Mouse (Mus musculus) limb, embryonic 14.5 days (tissue): ENCODE data around the gene Rnf111. TPM values are rescaled to one million over a fixed set of nuclear protein-coding genes. Genes with fewer than 3 reads are reported as not detected.

ENCODE experiments used
- ATAC-seq: fragments of 200-750 bp; cut with Nextera tagmentation; 2 replicates; pipeline ENCODE4 v1.8.0; 2017; ENCODE audit warnings: low read depth, moderate number of reproducible peaks, moderate TSS enrichment; ENCODE audit not compliant: low FRiP score
- DNase-seq: peaks from one replicate; pipeline ENCODE4 v3.0.0-alpha.2; 2015; ENCODE audit warnings: low spot score
- H3K27ac ChIP-seq: fragments of 300-500 bp; sonication (generic); replicated peaks from 2 replicates; pipeline ENCODE4 v1.5.1; 2014; ENCODE audit warnings: low read depth, mild to moderate bottlenecking, low read length, moderate library complexity, mixed read lengths
- H3K27me3 ChIP-seq: fragments of 300-500 bp; sonication (generic); 2 replicates; pipeline ENCODE4 v1.6.1; 2014; ENCODE audit warnings: low read length, mixed read lengths; ENCODE audit not compliant: control insufficient read depth, insufficient read depth
- H3K36me3 ChIP-seq: fragments of 300-500 bp; sonication (generic); 2 replicates; pipeline ENCODE4 v1.6.1; 2014; ENCODE audit warnings: mild to moderate bottlenecking, low read length, moderate library complexity, mixed read lengths; ENCODE audit not compliant: control insufficient read depth, insufficient read depth
- H3K4me1 ChIP-seq: fragments of 300-500 bp; sonication (generic); 2 replicates; pipeline ENCODE4 v1.6.1; 2014; ENCODE audit warnings: antibody characterized with exemption, low read length, mixed read lengths; ENCODE audit not compliant: control insufficient read depth, insufficient read depth
- H3K4me2 ChIP-seq: fragments of 300-500 bp; sonication (generic); replicated peaks from 2 replicates; pipeline ENCODE4 v1.6.1; 2014; ENCODE audit warnings: low read depth, mild to moderate bottlenecking, low read length, moderate library complexity; ENCODE audit not compliant: severe bottlenecking
- H3K4me3 ChIP-seq: fragments of 300-500 bp; sonication (generic); replicated peaks from 2 replicates; pipeline ENCODE4 v1.5.1; 2014; ENCODE audit warnings: low read length
- H3K9ac ChIP-seq: fragments of 300-500 bp; sonication (generic); 2 replicates; pipeline ENCODE4 v1.6.1; 2014; ENCODE audit warnings: mild to moderate bottlenecking, low read depth, low read length, moderate library complexity; ENCODE audit not compliant: severe bottlenecking
- H3K9me3 ChIP-seq: fragments of 300-500 bp; sonication (generic); 2 replicates; pipeline ENCODE4 v1.6.1; 2016; ENCODE audit warnings: low read length; ENCODE audit not compliant: control insufficient read depth
- POLR2A ChIP-seq: fragments of 200-500 bp; IDR thresholded peaks from 2 replicates; pipeline ENCODE4 v1.8.0; 2012; ENCODE audit warnings: inconsistent platforms, mild to moderate bottlenecking, moderate library complexity, borderline replicate concordance; ENCODE audit not compliant: insufficient read depth, insufficient read length; ENCODE audit errors: extremely low read depth
- WGBS: fragments of 180-500 bp; shearing (Covaris S2); extraction: QIAGEN DNeasy Blood & Tissue Kit; methylation state at CpG from one replicate; pipeline ENCODE4 v1.1.7; 2014; 5-methylcytosine and 5-hydroxymethylcytosine counted together
- polyA plus RNA-seq, 2 experiments: library from polyadenylated mRNA; depleted of rRNA in 1 of 2; stranded (reverse) in 1 of 2; unstranded in 1 of 2; fragments of >200 nt; fragmentation: Nextera tagmentation in 1 of 2; extraction: Ambion mirVana in 1 of 2; gene quantifications; 2 replicates each; pipeline versions ENCODE4 v1.2.1 to v1.2.3; 2012 to 2014

Rnf111 gene
- polyA plus RNA-seq, 2 experiments: 25.3 to 38.8 TPM

- Histone ChIP-seq H3K36me3 (peaks cover 9% of the 10 kb centered on the region; the same call in 1 of the 2 replicates), H3K4me1 (no peaks in the 10 kb centered on the region), H3K9me3 (no peaks in the 10 kb centered on the region), H3K4me2 (no peak overlapping the region), H3K9ac (no peak overlapping the region), H3K27ac (no peak overlapping the region), H3K4me3 (no peak overlapping the region), H3K27me3 (no peaks in the 10 kb centered on the region)
- ATAC-seq: no peak
- DNase-seq: no peak
- 87% methylated on average over 2 of the region's 2 CpGs for WGBS
- TF ChIP-seq POLR2A: no peak
Measured at GRCm38 (mm10) chr9:70493038-70493437, 10.5 kb downstream of the Rnf111 start.

- H3K27ac ChIP-seq: no peak overlapping the region
- H3K36me3 ChIP-seq: peaks cover 11% of the 10 kb centered on the region; the same call in 1 of the 2 replicates
- no peak overlapping the region for H3K4me2 ChIP-seq
- no peak overlapping the region for H3K9ac ChIP-seq
- no peak for ATAC-seq
- WGBS: 88% methylated on average over 1 of the region's 1 CpGs
- no peak for DNase-seq
- TF ChIP-seq POLR2A: no peak
- H3K4me1 ChIP-seq: no peaks in the 10 kb centered on the region
- no peaks in the 10 kb centered on the region for H3K9me3 ChIP-seq
- no peaks in the 10 kb centered on the region for H3K27me3 ChIP-seq
- H3K4me3 ChIP-seq: no peak overlapping the region
Measured at GRCm38 (mm10) chr9:70491176-70491575, 12.3 kb downstream of the Rnf111 start.

GRCm38 (mm10) chr9:70487401-70487800, 16.1 kb downstream of the Rnf111 start:
- Histone ChIP-seq H3K9ac (no peak overlapping the region), H3K4me1 (no peaks in the 10 kb centered on the region), H3K27me3 (no peaks in the 10 kb centered on the region), H3K9me3 (no peaks in the 10 kb centered on the region), H3K4me3 (no peak overlapping the region), H3K36me3 (peaks cover 20% of the 10 kb centered on the region), H3K4me2 (no peak overlapping the region), H3K27ac (no peak overlapping the region)
- no peak for TF ChIP-seq POLR2A
- no peak for DNase-seq
- no peak for ATAC-seq
- WGBS: 64% methylated on average over 2 of the region's 2 CpGs

GRCm38 (mm10) chr9:70485840-70486239, 17.7 kb downstream of the Rnf111 start:
- Histone ChIP-seq H3K4me2 (no peak overlapping the region), H3K4me1 (no peaks in the 10 kb centered on the region), H3K27me3 (no peaks in the 10 kb centered on the region), H3K36me3 (peaks cover 16% of the 10 kb centered on the region), H3K9me3 (no peaks in the 10 kb centered on the region), H3K9ac (no peak overlapping the region), H3K4me3 (no peak overlapping the region), H3K27ac (no peak overlapping the region)
- 82% methylated on average over 1 of the region's 1 CpGs for WGBS
- DNase-seq: no peak
- no peak for TF ChIP-seq POLR2A
- no peak for ATAC-seq

GRCm38 (mm10) chr9:70483495-70483894, 20.0 kb downstream of the Rnf111 start:
- ATAC-seq: no peak
- H3K9me3 ChIP-seq: no peaks in the 10 kb centered on the region
- H3K36me3 ChIP-seq: peaks cover 11% of the 10 kb centered on the region
- no peaks in the 10 kb centered on the region for H3K4me1 ChIP-seq
- no peak overlapping the region for H3K4me3 ChIP-seq
- no peak for DNase-seq
- WGBS: 92% methylated on average over 5 of the region's 5 CpGs
- H3K4me2 ChIP-seq: no peak overlapping the region
- H3K27ac ChIP-seq: no peak overlapping the region
- H3K9ac ChIP-seq: no peak overlapping the region
- no peak for TF ChIP-seq POLR2A
- no peaks in the 10 kb centered on the region for H3K27me3 ChIP-seq

- DNase-seq: no peak
- ATAC-seq: no peak
- H3K27me3 ChIP-seq: no peaks in the 10 kb centered on the region
- no peak overlapping the region for H3K27ac ChIP-seq
- no peaks in the 10 kb centered on the region for H3K4me1 ChIP-seq
- no peak overlapping the region for H3K4me2 ChIP-seq
- H3K9me3 ChIP-seq: no peaks in the 10 kb centered on the region
- H3K36me3 ChIP-seq: peaks cover 9% of the 10 kb centered on the region
- no peak for TF ChIP-seq POLR2A
- H3K9ac ChIP-seq: no peak overlapping the region
- H3K4me3 ChIP-seq: no peak overlapping the region
Measured at GRCm38 (mm10) chr9:70481872-70482271, 21.7 kb downstream of the Rnf111 start.
